Mouse (Mus musculus) lung, postnatal 0 days (tissue): ENCODE data around the gene Smad5.

Experiments used
- CTCF ChIP-seq: IDR thresholded peaks from 2 replicates; pipeline ENCODE4 v1.5.1; 2016; ENCODE audit warnings: antibody characterized with exemption, mild to moderate bottlenecking
- EP300 ChIP-seq: IDR thresholded peaks from 2 replicates; pipeline ENCODE4 v1.6.1; 2016; ENCODE audit warnings: antibody characterized with exemption, mild to moderate bottlenecking, control low read depth

GRCm38 (mm10) chr13:56704596-56704995 lies 1.8 kb downstream of the Smad5 start:
- TF ChIP-seq CTCF = no peak
- TF ChIP-seq EP300 = no peak
